Mouse (Mus musculus) yolk sac, embryonic 10.5 days (tissue): ENCODE results near the gene Dennd1c.

Source experiments
- DNase-seq: peaks from one replicate; pipeline ENCODE4 v3.0.0-alpha.2; 2017; ENCODE audit warnings: low spot score

Dennd1c gene

DNA sequence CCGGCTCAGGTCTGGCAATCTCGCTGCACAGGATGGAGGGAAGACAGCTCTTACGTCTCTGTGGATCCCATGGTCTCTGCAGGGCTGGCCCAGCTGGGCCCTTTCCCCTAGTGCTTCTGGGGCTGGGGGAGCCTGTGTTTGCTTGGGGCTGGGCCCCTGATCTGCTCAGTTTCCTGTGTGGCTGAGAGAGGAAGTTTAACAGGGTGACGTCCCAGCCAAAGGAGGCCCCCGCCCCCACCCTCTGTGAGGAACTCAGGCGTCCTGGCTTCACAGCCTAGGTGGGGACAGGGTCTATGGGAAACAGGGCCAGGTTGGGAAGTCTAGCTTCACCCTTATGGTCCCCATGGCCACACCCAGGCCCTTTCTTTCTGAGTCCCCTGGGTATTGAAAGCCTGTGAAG lies at the start of gene Dennd1c:
Gene Dennd1c, minus strand, starts transcription at position 179 of the 400 bp plus-strand sequence.
- no peak for DNase-seq

DNA sequence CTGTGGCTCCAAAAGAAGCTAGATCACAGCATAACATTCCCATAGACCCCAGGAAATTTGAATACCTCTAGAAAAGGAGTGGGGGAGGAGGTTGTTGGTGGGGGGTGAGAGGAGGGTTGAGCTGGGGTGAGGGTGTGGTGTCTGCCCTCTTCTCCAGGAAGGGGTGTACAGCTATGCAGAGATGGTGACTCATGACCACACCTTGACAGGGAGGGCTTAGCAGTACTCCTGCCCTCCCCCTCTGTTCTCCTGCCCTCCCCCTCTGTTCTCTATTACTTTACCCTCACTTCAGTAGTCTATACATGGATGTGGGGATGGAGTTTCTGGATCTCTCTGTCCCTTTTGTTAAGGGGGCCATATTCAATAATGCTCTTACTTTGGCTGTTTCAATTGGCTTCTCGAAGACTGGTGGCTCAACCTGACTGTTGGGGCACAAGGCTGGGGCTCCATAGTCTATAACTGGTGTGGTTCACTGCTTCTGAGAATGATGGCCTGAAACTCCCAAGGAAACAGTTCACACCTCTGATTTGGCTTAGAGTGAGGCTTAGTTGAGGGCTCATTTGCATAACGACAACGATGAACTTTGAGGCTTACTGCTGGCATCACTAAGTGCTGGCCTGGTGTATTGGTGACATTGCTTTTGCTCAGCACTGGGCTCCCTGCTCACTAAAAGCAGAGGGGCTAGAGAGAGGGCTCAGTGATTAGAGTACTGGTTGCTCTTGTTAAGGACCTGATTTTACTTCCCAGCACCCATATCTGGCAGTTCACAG lies 47.7 kb upstream of the Dennd1c start:
- DNase-seq, result no peak

DNA sequence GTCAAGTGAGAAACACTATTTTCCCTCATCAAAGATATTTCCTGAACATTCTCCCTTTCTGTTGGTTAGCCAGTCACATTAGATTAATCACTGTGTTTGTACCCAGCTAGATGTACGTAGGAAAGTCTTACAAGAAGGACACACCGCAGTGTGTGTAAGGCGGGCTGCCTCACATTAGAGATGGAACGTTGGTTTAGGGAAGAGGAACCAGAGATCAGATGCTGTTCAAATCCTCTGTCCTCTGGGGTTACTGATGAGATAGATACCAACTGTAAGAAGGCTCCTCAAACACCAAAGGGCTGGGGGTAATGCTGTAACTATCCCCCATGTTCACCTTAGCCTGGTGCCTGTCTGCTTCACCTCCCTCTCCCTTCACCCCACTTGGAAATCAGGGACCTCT lies 46.5 kb upstream of the Dennd1c start:
- no peak for DNase-seq

DNA sequence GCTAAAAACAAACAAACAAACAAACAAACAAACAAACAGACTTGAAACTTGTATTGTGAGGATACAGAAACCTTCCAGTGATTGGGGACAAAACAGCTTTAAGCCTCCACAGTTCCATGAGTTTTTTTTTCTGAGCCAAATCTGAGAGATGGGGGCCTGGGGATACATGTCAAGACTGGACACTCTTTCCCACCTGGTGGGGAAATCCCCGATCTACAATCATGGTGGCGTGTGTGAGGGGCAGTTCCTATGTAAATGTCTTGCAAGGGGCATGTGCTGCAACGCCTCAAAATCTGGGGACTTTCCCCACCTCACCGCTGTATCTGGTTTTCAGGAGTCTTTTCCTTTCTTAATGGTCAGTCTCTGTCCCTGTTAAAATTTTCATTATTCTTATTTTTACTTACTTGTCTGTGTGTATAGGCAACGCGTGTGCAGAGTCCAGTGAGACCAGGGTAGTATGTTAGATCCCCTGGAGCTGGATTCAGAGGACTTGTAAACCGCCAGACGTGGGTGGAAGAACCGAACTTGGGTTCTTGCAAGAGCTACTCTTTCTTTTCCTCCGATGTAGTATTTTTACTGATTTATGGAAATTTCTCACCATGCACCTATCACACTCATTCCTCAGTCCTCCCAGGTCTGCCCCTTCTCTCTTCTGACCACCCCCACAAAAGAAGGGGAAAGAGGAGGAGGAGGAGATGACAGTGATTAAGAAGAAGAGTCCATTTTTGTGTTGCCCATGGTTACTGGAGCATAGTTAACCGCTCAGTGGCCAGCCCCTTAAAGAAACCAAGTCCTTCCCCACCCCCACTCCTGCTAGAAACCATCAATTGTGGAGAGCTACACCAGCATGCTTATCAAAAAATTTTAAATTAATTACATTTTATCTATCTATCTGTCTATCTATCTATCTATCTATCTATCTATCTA lies 45.1 kb upstream of the Dennd1c start:
- no peak for DNase-seq

DNA sequence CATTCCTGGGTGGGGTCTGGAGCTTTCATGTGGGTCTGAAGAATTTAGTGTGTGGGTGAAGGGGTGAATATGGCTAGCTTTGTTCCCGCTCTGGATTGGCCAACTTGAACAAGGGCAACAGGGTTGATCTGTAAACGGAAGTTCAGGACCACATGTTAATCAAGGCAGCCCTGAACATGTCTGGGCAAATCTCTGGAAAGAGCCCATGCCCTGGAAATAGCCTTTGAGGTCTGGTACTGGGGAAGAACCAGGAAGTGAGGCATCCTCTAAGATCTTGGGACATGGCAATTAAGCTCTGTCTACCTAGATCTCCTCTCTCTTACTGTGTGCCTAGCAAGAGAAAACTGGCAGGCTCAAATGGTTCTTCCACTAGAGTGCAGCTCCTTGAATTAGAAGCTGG lies 43.5 kb upstream of the Dennd1c start:
- no peak for DNase-seq

DNA sequence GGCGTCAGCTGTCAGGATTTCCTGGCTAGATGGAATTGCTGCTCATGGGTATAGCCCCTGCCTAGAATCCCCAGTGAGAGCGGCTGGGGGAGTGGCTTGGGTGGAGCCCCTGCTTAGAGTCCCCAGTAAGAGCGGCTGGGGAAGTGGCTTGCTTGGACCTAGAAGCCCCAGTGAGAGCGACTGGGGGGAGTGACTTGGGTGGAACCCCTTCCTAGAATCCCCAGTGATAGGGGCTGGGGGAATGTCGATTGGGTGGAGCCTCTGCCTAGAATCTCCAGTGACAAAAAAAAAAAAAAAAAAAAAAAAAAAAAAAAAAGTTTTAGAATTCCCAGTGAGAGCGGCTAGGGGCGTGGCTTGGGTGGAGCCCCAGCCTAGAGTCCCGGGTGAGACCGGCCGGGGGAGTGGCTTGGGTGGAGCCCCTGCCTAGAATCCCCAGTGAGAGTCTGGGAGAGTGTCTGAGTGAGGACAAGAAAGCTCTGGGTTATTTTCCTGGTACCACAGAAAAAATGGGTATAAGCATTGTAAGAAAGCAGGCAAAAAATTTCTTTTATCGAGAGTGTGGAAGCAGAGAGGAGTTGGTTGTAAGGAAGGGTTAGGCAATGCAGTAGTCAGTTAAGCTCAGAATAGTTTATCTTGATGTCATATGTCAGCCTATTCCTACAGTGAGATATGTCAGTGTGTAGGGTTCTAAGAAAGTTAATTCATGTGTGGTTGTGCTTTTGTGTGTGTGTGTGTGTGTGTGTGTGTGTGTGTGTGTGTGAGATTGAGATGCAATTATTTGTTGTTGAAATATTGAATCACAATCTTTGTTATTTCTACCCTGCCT lies 40.4 kb upstream of the Dennd1c start:
- DNase-seq, result peak; percentile 30

DNA sequence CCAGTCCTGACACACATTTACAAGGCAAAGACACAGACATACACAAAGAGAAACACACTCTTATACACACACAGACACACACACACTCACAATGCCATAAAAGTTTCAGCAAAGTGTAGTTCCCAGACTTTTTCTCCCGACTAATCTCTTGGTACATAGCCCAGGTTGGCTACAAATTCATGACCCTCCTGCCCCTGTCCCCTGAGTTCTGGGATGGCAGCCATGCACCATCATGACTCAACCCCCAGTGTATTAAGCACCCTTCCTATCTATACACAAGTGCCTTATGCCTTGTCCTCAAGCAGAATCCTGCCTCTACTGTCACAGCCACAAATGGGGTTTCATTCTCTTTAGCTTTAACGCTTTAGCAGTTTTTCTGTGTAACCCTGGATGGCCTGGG lies 38.5 kb upstream of the Dennd1c start:
- no peak for DNase-seq

DNA sequence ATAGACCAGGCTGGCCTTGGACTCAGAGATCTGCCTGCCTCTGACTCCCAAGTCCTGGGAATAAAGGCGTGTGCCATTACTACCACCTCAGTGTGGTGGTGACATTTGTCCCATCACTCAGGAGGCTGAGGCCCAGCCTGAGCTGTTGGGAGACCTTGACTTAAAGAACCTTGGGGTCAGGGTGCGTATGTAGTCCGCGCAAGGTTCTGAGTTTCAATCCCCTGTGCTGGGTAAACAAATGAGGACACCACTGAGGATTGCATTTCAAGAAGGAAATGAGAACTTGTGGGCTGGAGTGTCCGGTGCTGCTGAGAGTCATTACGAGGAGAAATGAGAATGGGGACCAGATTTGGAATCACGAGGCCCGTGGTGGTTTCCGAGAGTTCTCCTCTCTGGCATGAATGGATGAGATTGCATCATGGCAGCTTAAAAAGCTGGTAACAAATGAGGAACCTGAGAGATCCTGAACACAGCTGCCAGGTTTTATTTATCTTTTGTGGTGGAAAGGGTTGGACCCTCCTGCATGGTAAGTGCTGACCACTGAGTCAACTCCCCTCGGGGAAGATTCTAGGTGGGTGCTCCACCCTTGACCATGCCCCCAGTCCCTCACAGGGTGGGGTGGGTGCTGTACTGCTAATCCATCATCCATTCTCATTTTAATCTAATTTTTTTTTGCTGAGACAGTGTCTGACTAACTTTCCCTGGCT lies 34.6 kb upstream of the Dennd1c start:
- DNase-seq, result no peak

DNA sequence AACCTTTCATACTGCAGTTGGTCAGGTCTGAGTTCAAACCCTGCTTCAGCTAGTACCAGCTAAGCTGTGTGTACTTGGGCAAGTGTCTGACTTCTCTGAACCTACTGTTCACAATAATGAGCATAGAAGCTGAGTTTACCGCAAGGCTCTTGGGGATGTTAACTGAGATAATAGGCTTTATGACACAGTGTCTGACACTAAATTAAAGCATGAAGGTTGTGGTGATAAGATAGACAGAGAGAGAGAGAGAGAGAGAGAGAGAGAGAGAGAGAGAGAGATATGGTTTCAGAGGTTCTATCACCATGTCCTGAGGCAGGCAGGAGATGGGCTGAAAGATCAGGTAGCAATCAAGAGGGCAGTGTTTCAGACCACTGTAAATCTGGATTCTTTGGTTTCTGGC lies 31.7 kb upstream of the Dennd1c start:
- DNase-seq, result no peak

DNA sequence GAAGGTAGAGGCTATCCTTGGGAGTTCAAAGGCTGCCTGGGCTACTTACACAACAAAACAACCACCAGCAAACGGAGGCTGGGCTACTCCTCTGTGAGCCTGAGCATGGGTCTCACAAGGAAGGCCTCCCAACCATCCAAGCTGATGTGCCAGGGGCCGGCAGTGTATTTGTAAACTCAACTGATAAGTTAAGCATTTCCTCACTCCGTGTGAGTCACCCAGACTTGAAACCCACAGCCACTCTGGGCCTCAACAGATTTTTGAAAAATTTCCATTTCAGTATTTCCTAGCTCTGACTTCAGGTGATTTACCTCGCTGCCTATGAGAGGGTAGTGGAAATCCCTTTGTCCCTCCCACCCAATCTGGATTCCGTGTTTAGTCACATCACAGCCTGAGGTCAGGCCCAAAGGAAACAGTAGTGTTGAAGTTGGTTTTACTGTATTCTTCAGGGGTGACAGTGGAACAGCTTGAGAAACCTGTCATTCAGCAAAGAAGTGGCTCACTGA lies 30.4 kb upstream of the Dennd1c start:
- DNase-seq, result no peak

DNA sequence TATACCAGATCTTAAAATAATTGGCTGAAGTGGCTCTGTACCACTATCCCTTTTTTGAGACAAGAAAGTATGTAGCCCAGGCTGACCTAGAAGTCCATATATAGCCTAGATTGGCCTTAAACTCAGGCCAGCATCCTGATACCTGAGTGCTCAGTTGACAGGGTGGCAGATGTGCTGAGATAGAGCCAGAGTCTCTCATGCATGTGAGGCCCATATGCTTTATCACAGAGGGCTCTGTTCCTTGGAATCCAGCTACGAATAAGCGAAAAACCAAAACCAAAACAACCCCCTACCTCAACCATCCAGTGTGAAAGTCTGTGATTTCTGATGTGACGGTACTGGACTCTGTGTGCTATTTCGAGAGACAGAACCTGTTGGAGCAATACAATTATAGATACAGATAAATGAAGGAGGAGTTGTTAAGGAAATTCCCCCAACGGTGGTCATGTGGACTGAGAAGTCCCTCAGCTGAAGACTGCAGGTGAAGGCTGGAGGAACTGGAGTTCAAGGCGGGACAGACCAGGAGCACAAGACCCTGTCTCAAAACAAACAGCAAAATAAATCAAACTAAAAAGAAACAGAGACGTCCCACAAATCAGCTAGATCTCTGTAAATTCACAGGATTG lies 29.8 kb upstream of the Dennd1c start:
- DNase-seq, result no peak

DNA sequence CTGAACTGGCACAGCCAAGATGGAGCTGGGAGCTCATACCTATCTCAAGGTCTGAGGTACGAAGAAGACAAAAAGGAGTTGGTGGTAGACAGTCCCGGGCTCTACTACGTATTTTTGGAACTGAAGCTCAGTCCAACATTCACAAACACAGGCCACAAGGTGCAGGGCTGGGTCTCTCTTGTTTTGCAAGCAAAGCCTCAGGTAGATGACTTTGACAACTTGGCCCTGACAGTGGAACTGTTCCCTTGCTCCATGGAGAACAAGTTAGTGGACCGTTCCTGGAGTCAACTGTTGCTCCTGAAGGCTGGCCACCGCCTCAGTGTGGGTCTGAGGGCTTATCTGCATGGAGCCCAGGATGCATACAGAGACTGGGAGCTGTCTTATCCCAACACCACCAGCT lies 28.8 kb upstream of the Dennd1c start:
- no peak for DNase-seq

DNA sequence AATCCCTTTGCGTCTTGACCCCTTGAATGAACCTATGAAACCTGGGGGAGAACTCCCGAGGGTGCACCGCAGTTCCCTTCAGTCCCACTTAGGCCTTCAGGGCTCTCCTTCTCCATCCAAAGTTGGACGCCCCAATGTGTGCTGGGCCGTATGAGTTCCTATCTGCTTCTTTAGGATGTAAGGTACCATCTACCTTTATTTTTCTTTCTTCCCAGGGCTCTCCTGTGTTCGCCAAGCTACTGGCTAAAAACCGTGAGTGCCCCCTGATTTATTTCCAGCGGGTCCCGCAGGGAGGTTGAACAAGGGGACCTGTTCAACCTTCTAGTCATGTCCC lies 27.7 kb upstream of the Dennd1c start:
- no peak for DNase-seq

DNA sequence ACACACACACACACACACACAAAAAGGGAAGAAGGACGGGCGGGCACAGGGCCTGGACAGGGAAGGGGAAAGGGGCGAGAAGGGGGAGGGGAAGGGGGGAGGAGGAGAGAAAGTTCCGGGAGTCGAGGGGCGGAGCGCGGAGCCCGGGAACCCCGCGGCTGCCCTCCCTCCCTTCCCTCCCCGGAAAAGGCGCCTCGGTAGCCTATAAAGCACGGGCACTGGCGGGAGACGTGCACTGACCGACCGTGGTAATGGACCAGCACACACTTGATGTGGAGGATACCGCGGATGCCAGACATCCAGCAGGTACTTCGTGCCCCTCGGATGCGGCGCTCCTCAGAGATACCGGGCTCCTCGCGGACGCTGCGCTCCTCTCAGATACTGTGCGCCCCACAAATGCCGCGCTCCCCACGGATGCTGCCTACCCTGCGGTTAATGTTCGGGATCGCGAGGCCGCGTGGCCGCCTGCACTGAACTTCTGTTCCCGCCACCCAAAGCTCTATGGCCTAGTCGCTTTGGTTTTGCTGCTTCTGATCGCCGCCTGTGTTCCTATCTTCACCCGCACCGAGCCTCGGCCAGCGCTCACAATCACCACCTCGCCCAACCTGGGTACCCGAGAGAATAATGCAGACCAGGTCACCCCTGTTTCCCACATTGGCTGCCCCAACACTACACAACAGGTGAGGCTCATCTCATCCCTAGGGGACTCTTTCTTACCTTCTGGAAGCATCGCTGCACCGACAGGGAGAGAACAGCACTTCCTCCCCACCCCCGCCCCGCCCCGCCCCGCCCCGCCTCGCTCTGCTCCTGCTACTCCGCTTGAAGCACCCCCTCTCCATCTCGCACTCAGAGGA lies 27.1 kb upstream of the Dennd1c start, which contains the start of gene Tnfsf9:
Gene Tnfsf9, plus strand, starts transcription at position 145 of the 854 bp plus-strand sequence.
- peak; percentile 49 for DNase-seq

DNA sequence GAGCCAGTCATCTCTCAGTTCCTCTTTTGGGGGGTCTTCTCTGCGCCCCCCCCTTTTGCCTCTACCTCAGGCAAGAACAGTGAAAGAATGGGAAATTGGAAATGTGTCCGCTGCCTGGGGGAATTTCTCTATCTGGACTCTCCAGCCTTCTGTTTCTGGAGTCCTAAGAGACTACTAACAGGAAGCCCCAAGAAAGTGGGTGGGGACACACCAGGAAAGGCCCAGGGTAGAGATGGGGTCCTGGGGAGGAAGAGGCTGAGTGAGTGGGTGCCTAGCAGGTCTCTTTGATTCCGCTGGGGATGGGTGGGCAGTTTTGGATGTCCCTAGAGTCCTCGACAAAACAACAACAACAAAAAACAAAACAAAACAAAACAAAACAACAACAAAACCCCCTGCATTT lies 26.2 kb upstream of the Dennd1c start:
- no peak for DNase-seq

DNA sequence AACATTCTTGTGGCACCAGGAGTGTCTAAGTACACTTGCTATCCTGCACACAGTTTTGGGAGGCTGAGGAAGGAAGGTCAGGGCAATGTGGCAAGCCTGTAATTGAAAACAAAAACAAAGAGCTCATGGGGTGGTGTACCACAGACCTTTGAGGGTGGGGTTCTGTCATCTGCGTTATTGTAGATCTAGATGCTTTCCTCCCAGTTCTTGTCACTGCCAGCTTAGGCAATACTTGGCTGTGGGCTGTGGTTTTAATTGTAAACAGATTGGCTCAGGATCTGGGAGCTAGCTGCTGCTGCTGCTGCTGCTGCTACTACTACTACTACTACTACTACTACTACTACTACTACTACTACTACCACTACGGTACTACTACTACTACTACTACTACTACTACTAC lies 24.0 kb upstream of the Dennd1c start:
- no peak for DNase-seq

DNA sequence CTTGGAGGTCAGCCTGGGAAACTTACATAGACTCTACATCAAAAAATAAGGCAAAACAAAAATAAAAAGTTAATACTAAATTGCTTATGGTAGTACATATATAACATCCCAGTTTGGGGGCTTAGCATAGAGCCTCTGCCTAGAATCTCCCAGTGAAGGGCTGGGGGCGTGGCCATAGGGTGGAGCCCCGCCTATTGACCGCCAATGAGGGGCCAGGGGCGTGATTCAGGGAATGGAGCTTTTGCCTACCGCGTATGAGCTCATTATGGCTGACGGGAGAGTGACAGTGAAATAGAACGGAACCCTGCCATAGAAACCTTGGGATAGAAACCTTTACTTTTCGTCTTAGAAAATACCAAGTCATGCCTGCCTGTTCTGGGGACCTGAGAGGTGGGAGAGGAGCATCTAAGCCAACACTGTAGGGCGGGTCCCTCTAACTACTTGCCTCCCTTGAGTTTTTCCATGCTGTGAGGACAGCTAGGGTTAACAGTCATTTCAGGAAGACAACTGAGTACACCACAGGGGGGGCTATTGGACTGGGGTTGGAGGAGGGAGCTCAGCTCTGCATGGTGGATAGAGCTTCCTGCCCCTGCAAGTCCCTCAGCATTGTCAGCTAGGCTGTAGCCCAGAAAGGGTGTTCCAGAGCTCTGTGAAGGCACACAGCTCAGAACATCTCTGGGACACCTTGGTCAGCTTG lies 21.5 kb upstream of the Dennd1c start:
- DNase-seq, result peak; percentile 12

DNA sequence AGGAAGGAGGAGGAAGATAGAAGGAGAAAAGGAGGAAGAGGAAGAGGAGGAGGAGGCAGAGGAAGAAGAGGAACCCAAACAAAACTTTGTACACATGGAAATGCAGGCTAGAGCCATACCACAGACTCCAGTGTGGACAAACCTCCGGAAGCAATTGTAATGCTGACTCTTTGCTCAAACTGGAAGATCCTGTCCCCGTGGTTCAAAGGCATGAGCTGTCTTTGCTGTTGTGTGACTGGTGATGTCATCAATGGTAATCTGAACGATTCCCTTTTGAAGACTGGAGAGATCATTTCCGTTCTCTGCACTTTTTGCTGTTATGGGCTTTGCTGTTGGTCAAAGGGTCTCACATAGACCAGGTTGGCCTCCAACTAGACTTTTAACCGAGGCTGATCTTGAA lies 20.0 kb upstream of the Dennd1c start:
- DNase-seq, result no peak

DNA sequence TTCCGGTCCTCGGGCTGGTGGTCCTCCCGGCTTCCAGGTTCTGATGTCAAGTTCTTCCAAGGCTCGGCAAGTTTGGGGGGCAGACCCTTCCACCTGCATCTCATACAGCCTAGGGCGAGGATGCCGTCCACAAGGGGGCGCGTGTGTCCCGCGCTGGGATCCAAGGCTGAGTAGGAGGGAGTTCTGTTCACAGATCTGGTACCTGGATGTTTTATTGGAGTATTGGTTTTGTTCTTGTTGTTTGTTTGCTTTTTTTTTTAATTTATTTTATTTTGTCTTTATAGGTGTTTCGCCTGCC lies 18.3 kb upstream of the Dennd1c start:
- DNase-seq, result peak; percentile 50
